Mouse (Mus musculus): ENCODE data around the gene Stk16.

Gene Stk16

GRCm38 (mm10) chr1:75210136-75211087 lies at the start of gene Stk16, which contains the start of gene Glb1l:
TSS of gene Stk16 (plus strand) at chr1:75210838.
TSS of gene Glb1l (minus strand) at chr1:75210813.
- peak; percentile 92 for DNase-seq (ENCODE audit: low spot score)

GRCm38 (mm10) chr1:75168093-75168471 lies 42.6 kb upstream of the Stk16 start:
- DNase-seq (ENCODE audit: low spot score), result no peak

- peak; percentile 95 for DNase-seq (ENCODE audit: low spot score)
These were observed 41.9 kb upstream of the Stk16 start, which contains the start of gene Zfand2b for GRCm38 (mm10) chr1:75168472-75169464. TSS of gene Zfand2b (plus strand) at chr1:75168646.

GRCm38 (mm10) chr1:75179334-75180104 lies 31.1 kb upstream of the Stk16 start:
- no peak for DNase-seq (ENCODE audit: low spot score)

GRCm38 (mm10) chr1:75180105-75180590 lies 30.5 kb upstream of the Stk16 start, which contains the start of gene Abcb6:
TSS of gene Abcb6 (minus strand) at chr1:75180392.
- peak; percentile 80 for DNase-seq (ENCODE audit: low spot score)

- DNase-seq (ENCODE audit: low spot score), result no peak
These were observed 29.9 kb upstream of the Stk16 start for GRCm38 (mm10) chr1:75180741-75181140.

GRCm38 (mm10) chr1:75181377-75181870 lies 29.2 kb upstream of the Stk16 start:
- no peak for DNase-seq (ENCODE audit: low spot score)

GRCm38 (mm10) chr1:75182160-75182559 lies 28.5 kb upstream of the Stk16 start:
- no peak for DNase-seq (ENCODE audit: low spot score)

- no peak for DNase-seq (ENCODE audit: low spot score)
These were observed 25.1 kb upstream of the Stk16 start for GRCm38 (mm10) chr1:75185495-75185894.

GRCm38 (mm10) chr1:75187126-75187525 lies 23.5 kb upstream of the Stk16 start:
- DNase-seq (ENCODE audit: low spot score), result no peak

- DNase-seq (ENCODE audit: low spot score), result no peak
These were observed 22.6 kb upstream of the Stk16 start for GRCm38 (mm10) chr1:75187914-75188483.

GRCm38 (mm10) chr1:75190577-75190976 lies 20.1 kb upstream of the Stk16 start:
- DNase-seq (ENCODE audit: low spot score), result no peak

GRCm38 (mm10) chr1:75191258-75191621 lies 19.4 kb upstream of the Stk16 start:
- DNase-seq (ENCODE audit: low spot score), result no peak

GRCm38 (mm10) chr1:75191622-75192402 lies 18.8 kb upstream of the Stk16 start, which contains the start of the genes Ankzf1 and Atg9a:
TSS of gene Ankzf1 (plus strand) at chr1:75192151.
TSS of gene Atg9a (minus strand) at chr1:75192196.
- peak; percentile 98 for DNase-seq (ENCODE audit: low spot score)

GRCm38 (mm10) chr1:75192452-75192851 lies 18.2 kb upstream of the Stk16 start:
- DNase-seq (ENCODE audit: low spot score), result no peak

- DNase-seq (ENCODE audit: low spot score), result no peak
These were observed 9.4 kb upstream of the Stk16 start for GRCm38 (mm10) chr1:75201236-75201635.

GRCm38 (mm10) chr1:75208967-75209678 lies 1.5 kb upstream of the Stk16 start:
- DNase-seq (ENCODE audit: low spot score), result no peak

GRCm38 (mm10) chr1:75211141-75211708 lies 587 bp downstream of the Stk16 start:
- no peak for DNase-seq (ENCODE audit: low spot score)

- no peak for DNase-seq (ENCODE audit: low spot score)
These were observed 1.9 kb downstream of the Stk16 start for GRCm38 (mm10) chr1:75212542-75212941.

Data from ovary, adult 18-20 months (tissue).